Mouse (Mus musculus): ENCODE data around the gene Ppp3ca. TPM values are rescaled to one million over a fixed set of nuclear protein-coding genes. Genes with fewer than 3 reads are reported as not detected.

Gene Ppp3ca
- polyA plus RNA-seq, 2 experiments = 31.5 to 74.8 TPM

DNA sequence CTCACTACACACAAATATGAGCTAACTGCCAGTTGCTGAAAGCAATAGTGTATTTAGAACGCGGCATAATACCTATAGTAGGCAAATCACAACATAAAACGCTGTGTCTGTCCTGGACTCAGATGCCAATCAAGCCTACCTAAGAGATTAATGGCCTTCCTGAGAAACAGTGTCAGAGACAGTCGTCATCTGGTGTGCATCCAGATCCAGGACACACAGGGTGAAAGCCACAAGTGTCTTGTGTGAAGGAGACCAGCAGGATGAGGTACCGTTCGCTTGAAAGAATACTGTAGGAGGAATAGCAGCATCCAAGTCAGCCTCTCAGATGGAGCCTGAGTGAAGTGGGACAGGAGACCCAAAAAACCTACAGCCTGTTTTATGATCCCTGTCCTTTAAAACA is 231.1 kb downstream of the Ppp3ca start:
- H3K4me1 ChIP-seq (ENCODE audit: control insufficient read depth, insufficient read depth, low read length) = no peaks in the 10 kb centered on the region
- no peak overlapping the region for H3K4me3 ChIP-seq (replicated peaks; ENCODE audit: low read length)
- no peak for TF ChIP-seq POLR2A (IDR thresholded peaks at IDR 0.05; ENCODE audit: borderline replicate concordance, extremely low read depth, insufficient read depth, insufficient read length)
- no peak overlapping the region for H3K4me2 ChIP-seq (replicated peaks; ENCODE audit: low read depth, low read length, severe bottlenecking)
- DNase-seq (ENCODE audit: low spot score) (no peak), ATAC-seq (ENCODE audit: low FRiP score, low read depth) (no peak)
- H3K36me3 ChIP-seq (ENCODE audit: control insufficient read depth, insufficient read depth, low read length) = peaks cover 29% of the 10 kb centered on the region
- H3K27me3 ChIP-seq (ENCODE audit: control insufficient read depth, insufficient read depth, low read length) = no peaks in the 10 kb centered on the region
- H3K27ac ChIP-seq (replicated peaks; ENCODE audit: low read depth, low read length) = no peak overlapping the region
- 87% methylated on average over 6 of the region's 6 CpGs for WGBS
- H3K9ac ChIP-seq (ENCODE audit: low read depth, low read length, severe bottlenecking) = no peak overlapping the region
- H3K9me3 ChIP-seq (ENCODE audit: control insufficient read depth, low read length) = no peaks in the 10 kb centered on the region

DNA sequence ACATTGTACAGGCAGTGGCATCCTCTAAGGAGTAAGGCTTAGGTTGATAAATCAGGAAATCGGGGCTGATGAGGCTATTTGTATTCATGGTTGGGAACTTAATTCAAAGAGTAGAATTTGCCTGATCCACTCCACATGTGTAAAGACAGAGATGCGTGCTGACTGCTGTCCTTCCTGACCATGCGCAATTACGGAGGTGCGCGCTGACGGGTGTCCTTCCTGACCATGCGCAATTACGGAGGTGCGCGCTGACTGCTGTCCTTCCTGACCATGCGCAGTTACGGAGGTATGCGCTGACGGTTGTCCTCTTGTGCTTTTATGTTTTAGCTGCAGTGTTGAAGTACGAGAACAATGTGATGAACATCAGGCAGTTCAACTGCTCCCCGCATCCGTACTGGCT is 232.9 kb downstream of the Ppp3ca start:
- Histone ChIP-seq H3K4me2 (replicated peaks; ENCODE audit: low read depth, low read length, severe bottlenecking) (no peak overlapping the region), H3K27ac (replicated peaks; ENCODE audit: low read depth, low read length) (no peak overlapping the region), H3K4me3 (replicated peaks; ENCODE audit: low read length) (no peak overlapping the region), H3K27me3 (ENCODE audit: control insufficient read depth, insufficient read depth, low read length) (no peaks in the 10 kb centered on the region), H3K4me1 (ENCODE audit: control insufficient read depth, insufficient read depth, low read length) (no peaks in the 10 kb centered on the region), H3K9ac (ENCODE audit: low read depth, low read length, severe bottlenecking) (no peak overlapping the region), H3K9me3 (ENCODE audit: control insufficient read depth, low read length) (no peaks in the 10 kb centered on the region), H3K36me3 (ENCODE audit: control insufficient read depth, insufficient read depth, low read length) (peaks cover 27% of the 10 kb centered on the region)
- 91% methylated on average over 18 of the region's 18 CpGs for WGBS
- DNase-seq (ENCODE audit: low spot score) (no peak), ATAC-seq (ENCODE audit: low FRiP score, low read depth) (no peak)
- no peak for TF ChIP-seq POLR2A (IDR thresholded peaks at IDR 0.05; ENCODE audit: borderline replicate concordance, extremely low read depth, insufficient read depth, insufficient read length)

- no peak for TF ChIP-seq POLR2A (IDR thresholded peaks at IDR 0.05; ENCODE audit: borderline replicate concordance, extremely low read depth, insufficient read depth, insufficient read length)
- WGBS = 76% methylated on average over 1 of the region's 1 CpGs
- Histone ChIP-seq H3K27me3 (ENCODE audit: control insufficient read depth, insufficient read depth, low read length) (no peaks in the 10 kb centered on the region), H3K4me2 (replicated peaks; ENCODE audit: low read depth, low read length, severe bottlenecking) (no peak overlapping the region), H3K9me3 (ENCODE audit: control insufficient read depth, low read length) (no peaks in the 10 kb centered on the region), H3K36me3 (ENCODE audit: control insufficient read depth, insufficient read depth, low read length) (peaks cover 32% of the 10 kb centered on the region), H3K4me3 (replicated peaks; ENCODE audit: low read length) (no peak overlapping the region), H3K9ac (ENCODE audit: low read depth, low read length, severe bottlenecking) (no peak overlapping the region), H3K27ac (replicated peaks; ENCODE audit: low read depth, low read length) (no peak overlapping the region), H3K4me1 (ENCODE audit: control insufficient read depth, insufficient read depth, low read length) (0 out of 2 replicates have a peak, but pooled peaks cover 3% of the 10 kb centered on the region)
- ATAC-seq (ENCODE audit: low FRiP score, low read depth) = no peak
- no peak for DNase-seq (ENCODE audit: low spot score)
Observed at GRCm38 (mm10) chr3:136905577-136905976, 235.7 kb downstream of the Ppp3ca start.

- Histone ChIP-seq H3K4me1 (ENCODE audit: control insufficient read depth, insufficient read depth, low read length) (peaks cover 13% of the 10 kb centered on the region; the same call in 1 of the 2 replicates), H3K27ac (replicated peaks; ENCODE audit: low read depth, low read length) (no peak overlapping the region), H3K4me2 (replicated peaks; ENCODE audit: low read depth, low read length, severe bottlenecking) (no peak overlapping the region), H3K9me3 (ENCODE audit: control insufficient read depth, low read length) (no peaks in the 10 kb centered on the region), H3K9ac (ENCODE audit: low read depth, low read length, severe bottlenecking) (no peak overlapping the region), H3K4me3 (replicated peaks; ENCODE audit: low read length) (no peak overlapping the region), H3K36me3 (ENCODE audit: control insufficient read depth, insufficient read depth, low read length) (peaks cover 24% of the 10 kb centered on the region; the same call in 1 of the 2 replicates), H3K27me3 (ENCODE audit: control insufficient read depth, insufficient read depth, low read length) (no peaks in the 10 kb centered on the region)
- no peak for ATAC-seq (ENCODE audit: low FRiP score, low read depth)
- no peak for DNase-seq (ENCODE audit: low spot score)
- TF ChIP-seq POLR2A (IDR thresholded peaks at IDR 0.05; ENCODE audit: borderline replicate concordance, extremely low read depth, insufficient read depth, insufficient read length) = no peak
- 35% methylated on average over 3 of the region's 3 CpGs for WGBS
Observed at GRCm38 (mm10) chr3:136909534-136909933, 239.6 kb downstream of the Ppp3ca start.

- Histone ChIP-seq H3K9me3 (ENCODE audit: control insufficient read depth, low read length) (no peaks in the 10 kb centered on the region), H3K9ac (ENCODE audit: low read depth, low read length, severe bottlenecking) (no peak overlapping the region), H3K4me2 (replicated peaks; ENCODE audit: low read depth, low read length, severe bottlenecking) (no peak overlapping the region), H3K27me3 (ENCODE audit: control insufficient read depth, insufficient read depth, low read length) (no peaks in the 10 kb centered on the region), H3K4me1 (ENCODE audit: control insufficient read depth, insufficient read depth, low read length) (peaks cover 13% of the 10 kb centered on the region; the same call in 1 of the 2 replicates), H3K36me3 (ENCODE audit: control insufficient read depth, insufficient read depth, low read length) (peaks cover 12% of the 10 kb centered on the region; the same call in 1 of the 2 replicates), H3K27ac (replicated peaks; ENCODE audit: low read depth, low read length) (no peak overlapping the region), H3K4me3 (replicated peaks; ENCODE audit: low read length) (no peak overlapping the region)
- no peak for TF ChIP-seq POLR2A (IDR thresholded peaks at IDR 0.05; ENCODE audit: borderline replicate concordance, extremely low read depth, insufficient read depth, insufficient read length)
- DNase-seq (ENCODE audit: low spot score) (no peak), ATAC-seq (ENCODE audit: low FRiP score, low read depth) (no peak)
- 55% methylated on average over 8 of the region's 8 CpGs for WGBS
Observed at GRCm38 (mm10) chr3:136911276-136911675, 241.4 kb downstream of the Ppp3ca start.

DNA sequence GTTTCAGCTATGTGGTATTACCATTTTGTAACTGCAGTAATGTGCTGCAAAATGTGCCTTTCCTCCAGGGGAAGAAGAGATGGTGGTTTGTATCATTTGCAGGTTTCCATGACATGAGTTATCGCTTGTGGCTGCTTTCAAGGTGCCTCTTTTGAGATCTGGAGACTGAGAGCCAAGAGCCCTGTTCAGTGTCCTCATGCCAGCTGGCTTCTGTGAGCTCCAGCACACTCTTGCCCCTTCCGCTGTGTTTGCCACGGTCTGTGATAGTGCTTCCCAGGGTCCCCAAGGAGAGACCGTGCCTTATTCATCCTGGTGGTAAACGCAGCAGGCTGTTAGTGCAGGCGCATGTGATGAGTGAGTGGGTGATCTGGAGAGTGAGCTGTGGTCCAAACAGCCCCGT is 247.2 kb downstream of the Ppp3ca start:
- no peaks in the 10 kb centered on the region for H3K4me1 ChIP-seq (ENCODE audit: control insufficient read depth, insufficient read depth, low read length)
- ATAC-seq (ENCODE audit: low FRiP score, low read depth) = no peak
- no peak for DNase-seq (ENCODE audit: low spot score)
- TF ChIP-seq POLR2A (IDR thresholded peaks at IDR 0.05; ENCODE audit: borderline replicate concordance, extremely low read depth, insufficient read depth, insufficient read length) = no peak
- H3K27me3 ChIP-seq (ENCODE audit: control insufficient read depth, insufficient read depth, low read length) = no peaks in the 10 kb centered on the region
- H3K36me3 ChIP-seq (ENCODE audit: control insufficient read depth, insufficient read depth, low read length) = peaks cover 17% of the 10 kb centered on the region
- H3K27ac ChIP-seq (replicated peaks; ENCODE audit: low read depth, low read length) = no peak overlapping the region
- no peak overlapping the region for H3K4me3 ChIP-seq (replicated peaks; ENCODE audit: low read length)
- no peak overlapping the region for H3K9ac ChIP-seq (ENCODE audit: low read depth, low read length, severe bottlenecking)
- 92% methylated on average over 7 of the region's 7 CpGs for WGBS
- H3K4me2 ChIP-seq (replicated peaks; ENCODE audit: low read depth, low read length, severe bottlenecking) = no peak overlapping the region
- no peaks in the 10 kb centered on the region for H3K9me3 ChIP-seq (ENCODE audit: control insufficient read depth, low read length)

All from limb, embryonic 14.5 days (tissue).